Mouse (Mus musculus) adrenal gland, postnatal 25 days (tissue): ENCODE results near the gene Pcbd2. TPM values are rescaled to one million over a fixed set of nuclear protein-coding genes. Genes with fewer than 3 reads are reported as not detected.

Experiments used
- DNase-seq: peaks from one replicate; pipeline ENCODE4 v3.0.0; 2021; ENCODE audit warnings: mixed read lengths
- total RNA-seq: library from RNA; stranded (reverse); gene quantifications from 2 replicates; pipeline ENCODE4 v1.2.3, GENCODE M21; 2021

Gene Pcbd2
- total RNA-seq, 1 experiment from 2014 or later, result 83.2 TPM

- DNase-seq, result no peak
Measured at GRCm38 (mm10) chr13:55733628-55734502, 6.7 kb downstream of the Pcbd2 start.

GRCm38 (mm10) chr13:55737885-55738284 is 10.7 kb downstream of the Pcbd2 start:
- no peak for DNase-seq

GRCm38 (mm10) chr13:55742306-55742705 is 15.1 kb downstream of the Pcbd2 start:
- DNase-seq, result no peak

GRCm38 (mm10) chr13:55754380-55754779 is 27.2 kb downstream of the Pcbd2 start:
- DNase-seq, result no peak

- DNase-seq, result no peak
Measured at GRCm38 (mm10) chr13:55756789-55757188, 29.6 kb downstream of the Pcbd2 start.

GRCm38 (mm10) chr13:55757645-55758044 is 30.5 kb downstream of the Pcbd2 start:
- DNase-seq, result no peak

GRCm38 (mm10) chr13:55760576-55760975 is 33.4 kb downstream of the Pcbd2 start:
- no peak for DNase-seq

GRCm38 (mm10) chr13:55761486-55761885 is 34.3 kb downstream of the Pcbd2 start:
- no peak for DNase-seq

- no peak for DNase-seq
Measured at GRCm38 (mm10) chr13:55774352-55774751, 47.2 kb downstream of the Pcbd2 start.

- no peak for DNase-seq
Measured at GRCm38 (mm10) chr13:55775056-55775455, 47.9 kb downstream of the Pcbd2 start.

- DNase-seq, result no peak
Measured at GRCm38 (mm10) chr13:55784268-55784667, 57.1 kb downstream of the Pcbd2 start, which contains the start of gene Catsper3. TSS of gene Catsper3 (plus strand) at chr13:55784568.

GRCm38 (mm10) chr13:55786120-55786519 is 59.0 kb downstream of the Pcbd2 start:
- DNase-seq, result no peak

GRCm38 (mm10) chr13:55801246-55801645 is 74.1 kb downstream of the Pcbd2 start:
- DNase-seq, result no peak

- no peak for DNase-seq
Measured at GRCm38 (mm10) chr13:55803973-55804372, 76.8 kb downstream of the Pcbd2 start.

GRCm38 (mm10) chr13:55809041-55809623 is 82.0 kb downstream of the Pcbd2 start:
- DNase-seq, result no peak

GRCm38 (mm10) chr13:55809707-55810106 is 82.5 kb downstream of the Pcbd2 start:
- no peak for DNase-seq

- DNase-seq, result no peak
Measured at GRCm38 (mm10) chr13:55810947-55811346, 83.8 kb downstream of the Pcbd2 start.

GRCm38 (mm10) chr13:55813490-55814016 is 86.4 kb downstream of the Pcbd2 start:
- no peak for DNase-seq

- no peak for DNase-seq
Measured at GRCm38 (mm10) chr13:55814834-55815233, 87.7 kb downstream of the Pcbd2 start.

GRCm38 (mm10) chr13:55822499-55822898 is 95.3 kb downstream of the Pcbd2 start:
- no peak for DNase-seq

GRCm38 (mm10) chr13:55824151-55824945 is 97.2 kb downstream of the Pcbd2 start:
- DNase-seq, result no peak

GRCm38 (mm10) chr13:55825245-55825681 is 98.1 kb downstream of the Pcbd2 start:
- no peak for DNase-seq
